Mouse (Mus musculus) limb, embryonic 10.5 days (tissue): ENCODE measurements around the gene Trim80. TPM values are rescaled to one million over a fixed set of nuclear protein-coding genes. Genes with fewer than 3 reads are reported as not detected.
"Not testable (repeated sequence)": the region's sequence is repeated elsewhere in the genome, so short reads cannot be mapped to it uniquely, and the experiment has no call there.

ENCODE experiments used
- DNase-seq: peaks from one replicate; pipeline ENCODE4 v3.0.0-alpha.2; 2017; ENCODE audit warnings: low spot score
- H3K27ac ChIP-seq: fragments of 300-500 bp; sonication (generic); 2 replicates; pipeline ENCODE4 v1.5.1; 2016; ENCODE audit warnings: mild to moderate bottlenecking
- H3K27me3 ChIP-seq: fragments of 300-500 bp; sonication (generic); 2 replicates; pipeline ENCODE4 v1.6.1; 2016; ENCODE audit warnings: low read depth, mild to moderate bottlenecking; ENCODE audit not compliant: poor library complexity, severe bottlenecking
- H3K36me3 ChIP-seq: fragments of 300-500 bp; sonication (generic); 2 replicates; pipeline ENCODE4 v1.6.1; 2016; ENCODE audit warnings: mild to moderate bottlenecking, moderate library complexity
- H3K4me1 ChIP-seq: fragments of 300-500 bp; sonication (generic); 2 replicates; pipeline ENCODE4 v1.6.1; 2016
- H3K4me3 ChIP-seq: fragments of 300-500 bp; sonication (generic); 2 replicates; pipeline ENCODE4 v1.5.1; 2016; ENCODE audit warnings: mild to moderate bottlenecking, moderate library complexity
- H3K9me3 ChIP-seq: fragments of 300-500 bp; sonication (generic); replicated peaks from 2 replicates; pipeline ENCODE4 v1.6.1; 2016; ENCODE audit warnings: mild to moderate bottlenecking
- WGBS: fragments of 180-500 bp; shearing (Covaris S2); methylation state at CpG from one replicate; pipeline ENCODE4 v1.1.7; 2016; 5-methylcytosine and 5-hydroxymethylcytosine counted together
- polyA plus RNA-seq: library from polyadenylated mRNA; unstranded; fragments of >200 nt; fragmentation: Nextera tagmentation; extraction: Ambion mirVana; gene quantifications from 2 replicates; pipeline ENCODE4 v1.2.1, GENCODE M21; 2016

Gene Trim80
- polyA plus RNA-seq, 1 experiment from 2014 or later = 0.26 TPM

DNA sequence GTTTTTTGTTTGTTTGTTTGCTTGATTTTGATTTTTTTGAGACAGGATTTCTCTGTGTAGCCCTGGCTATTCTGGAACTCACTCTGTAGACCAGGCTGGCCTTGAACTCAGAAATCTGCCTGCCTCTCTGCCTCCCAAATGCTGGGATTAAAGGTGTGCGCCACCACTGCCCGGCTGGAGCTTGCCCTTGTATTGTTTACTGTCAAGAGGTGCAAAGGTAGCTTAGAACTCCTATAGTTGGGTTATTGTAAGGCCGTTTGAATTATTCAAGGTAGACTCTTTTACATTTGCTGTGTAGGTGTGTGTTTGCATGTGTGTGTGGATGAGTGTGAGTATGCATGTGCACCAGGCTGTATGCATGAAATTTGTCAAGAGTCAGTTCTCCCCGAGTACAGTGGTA is 36.3 kb downstream of the Trim80 start:
- peak overlapping the region; percentile 85; the same call in 1 of the 2 replicates for H3K4me3 ChIP-seq
- DNase-seq = not testable (repeated sequence)

DNA sequence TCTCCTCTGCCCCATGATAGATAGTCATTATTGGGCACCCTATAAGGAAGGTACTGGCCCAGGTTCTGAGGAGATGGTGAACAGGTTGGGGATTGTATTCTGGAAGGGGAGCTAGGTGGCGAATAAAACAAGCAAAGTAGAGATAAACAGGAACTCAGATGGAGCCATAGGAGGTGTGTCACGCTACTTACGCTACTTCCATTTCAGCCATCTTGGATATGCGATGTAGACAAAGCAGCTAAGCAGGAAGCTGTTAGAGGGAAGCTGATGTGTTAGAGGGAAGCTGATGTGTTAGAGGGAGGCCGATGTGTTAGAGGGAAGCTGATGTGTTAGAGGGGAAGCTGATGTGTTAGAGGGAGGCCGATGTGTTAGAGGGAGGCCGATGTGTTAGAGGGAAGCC is 37.0 kb downstream of the Trim80 start:
- H3K4me1 ChIP-seq = peaks cover 40% of the 10 kb centered on the region
- not testable (repeated sequence) for H3K27me3 ChIP-seq, H3K27ac ChIP-seq, DNase-seq, H3K4me3 ChIP-seq, H3K9me3 ChIP-seq, H3K36me3 ChIP-seq
- WGBS = 85% methylated on average over 7 of the region's 7 CpGs

More for the DNA sequence above, 36.3 kb downstream of the Trim80 start:
- not testable (repeated sequence) for H3K9me3 ChIP-seq, H3K27ac ChIP-seq, H3K27me3 ChIP-seq, H3K36me3 ChIP-seq
- H3K4me1 ChIP-seq = peaks cover 42% of the 10 kb centered on the region
- 88% methylated on average over 4 of the region's 4 CpGs for WGBS

DNA sequence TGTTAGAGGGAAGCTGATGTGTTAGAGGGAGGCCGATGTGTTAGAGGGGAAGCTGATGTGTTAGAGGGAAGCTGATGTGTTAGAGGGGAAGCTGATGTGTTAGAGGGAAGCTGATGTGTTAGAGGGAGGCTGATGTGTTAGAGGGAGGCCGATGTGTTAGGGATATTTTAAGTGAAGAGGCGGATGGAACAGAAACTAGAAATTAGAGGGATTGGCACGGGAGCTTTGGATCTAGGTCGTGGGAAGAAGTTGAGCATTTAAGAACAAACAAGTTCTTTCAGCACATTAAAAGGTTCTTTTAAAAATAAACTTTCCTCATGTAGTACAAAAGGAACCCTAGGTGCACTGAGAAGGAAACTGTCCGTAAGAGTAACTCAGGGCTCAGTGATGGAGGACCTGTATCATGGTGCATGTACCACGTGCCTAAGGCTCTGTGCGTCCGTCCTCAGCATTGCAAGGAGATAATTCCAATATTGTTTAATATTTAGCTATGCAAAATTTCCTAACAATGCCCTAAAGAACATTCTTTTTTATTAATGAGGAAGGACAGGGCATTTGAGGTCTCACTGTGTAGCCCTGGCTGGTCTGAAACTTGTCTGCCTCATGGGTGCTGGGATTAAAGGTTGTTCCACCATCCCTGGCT is 38.1 kb downstream of the Trim80 start:
- WGBS = 88% methylated on average over 9 of the region's 9 CpGs
- Histone ChIP-seq H3K4me3 (no peak overlapping the region), H3K36me3 (peaks cover 5% of the 10 kb centered on the region), H3K4me1 (peaks cover 35% of the 10 kb centered on the region), H3K9me3 (no peaks in the 10 kb centered on the region), H3K27me3 (no peaks in the 10 kb centered on the region), H3K27ac (no peak overlapping the region)
- no peak for DNase-seq

DNA sequence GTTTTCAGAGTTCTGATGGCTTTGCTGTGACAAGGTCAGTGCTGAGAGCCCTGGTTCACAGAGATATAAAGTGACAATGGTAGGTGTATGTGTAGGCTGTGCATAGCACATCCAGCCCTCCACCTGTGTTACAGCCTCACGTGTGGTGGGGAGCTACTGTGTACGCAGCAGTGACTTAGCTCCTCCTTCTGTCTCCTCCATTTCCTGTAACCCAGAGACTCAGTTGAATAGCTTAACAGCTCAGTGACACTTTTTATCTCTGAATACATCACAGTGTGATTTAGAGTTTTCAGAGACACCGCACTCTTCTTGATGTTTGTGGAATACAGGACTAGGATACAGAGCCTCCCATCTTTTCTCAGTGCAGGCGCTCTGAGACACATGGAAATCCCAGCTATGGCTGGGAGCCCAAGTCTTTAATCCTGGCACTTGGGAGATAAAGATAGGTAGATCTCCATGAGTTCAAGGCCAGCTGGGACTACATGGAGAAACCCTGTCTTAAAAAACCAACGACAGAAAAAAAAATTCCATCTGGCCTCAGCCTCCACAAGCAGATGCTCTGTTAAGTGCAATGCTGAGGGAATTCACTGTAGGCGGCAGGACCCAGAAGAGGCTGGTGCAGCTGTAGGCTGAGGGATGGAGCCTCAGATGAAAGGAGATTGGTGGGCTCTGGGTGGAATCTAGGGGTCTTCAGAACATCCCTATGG is 41.4 kb downstream of the Trim80 start:
- Histone ChIP-seq H3K27ac (no peak overlapping the region), H3K9me3 (no peaks in the 10 kb centered on the region), H3K27me3 (no peaks in the 10 kb centered on the region), H3K36me3 (peaks cover 11% of the 10 kb centered on the region), H3K4me1 (peaks cover 12% of the 10 kb centered on the region), H3K4me3 (no peak overlapping the region)
- 85% methylated on average over 6 of the region's 6 CpGs for WGBS
- no peak for DNase-seq

DNA sequence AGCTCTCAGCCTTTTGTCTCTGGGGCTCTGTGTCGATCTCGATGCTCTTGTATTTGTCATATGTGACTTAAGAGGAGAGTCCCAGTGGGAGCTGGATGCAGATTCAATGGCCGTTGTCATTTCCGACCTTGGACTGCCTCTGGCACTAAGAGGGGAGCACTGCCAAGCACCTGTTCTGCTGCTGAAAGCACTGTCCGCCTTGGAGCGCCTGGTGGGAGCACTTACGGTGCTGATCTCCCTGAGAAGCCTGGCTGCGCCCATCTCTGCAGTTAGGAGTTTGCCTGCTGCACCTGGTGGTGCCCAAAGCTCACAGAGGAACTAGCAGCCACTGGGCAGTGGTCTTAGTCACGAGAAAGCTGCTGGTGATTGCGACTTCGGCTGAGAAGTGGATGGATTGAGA is 42.9 kb downstream of the Trim80 start:
- H3K4me3 ChIP-seq = no peak overlapping the region
- H3K36me3 ChIP-seq = peaks cover 11% of the 10 kb centered on the region
- DNase-seq = no peak
- no peaks in the 10 kb centered on the region for H3K27me3 ChIP-seq
- H3K9me3 ChIP-seq = no peaks in the 10 kb centered on the region
- 78% methylated on average over 11 of the region's 11 CpGs for WGBS
- peaks cover 8% of the 10 kb centered on the region; the same call in 1 of the 2 replicates for H3K4me1 ChIP-seq
- no peak overlapping the region for H3K27ac ChIP-seq

DNA sequence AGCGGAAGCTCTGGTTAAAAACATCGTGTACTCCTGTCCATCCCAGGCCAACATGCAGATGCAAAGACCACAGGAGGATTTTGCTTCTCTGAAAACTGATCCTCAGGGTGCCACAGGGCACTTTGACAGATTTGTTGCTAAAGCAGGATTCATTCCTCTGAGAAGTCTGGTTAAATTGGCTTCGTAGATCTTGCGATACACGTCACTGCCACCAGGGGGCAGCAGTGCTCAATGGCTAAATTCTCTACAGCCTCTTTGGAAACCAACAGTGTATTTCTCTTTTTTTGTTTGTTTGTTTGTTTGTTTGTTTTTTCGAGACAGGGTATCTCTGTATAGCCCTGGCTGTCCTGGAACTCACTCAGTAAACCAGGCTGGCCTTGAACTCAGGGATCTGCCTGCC is 43.4 kb downstream of the Trim80 start:
- H3K27me3 ChIP-seq = no peaks in the 10 kb centered on the region
- no peak overlapping the region for H3K4me3 ChIP-seq
- no peak overlapping the region for H3K27ac ChIP-seq
- H3K9me3 ChIP-seq = no peaks in the 10 kb centered on the region
- H3K4me1 ChIP-seq = peaks cover 8% of the 10 kb centered on the region; the same call in 1 of the 2 replicates
- WGBS = 17% methylated on average over 6 of the region's 6 CpGs
- peak; percentile 89 for DNase-seq
- H3K36me3 ChIP-seq = peaks cover 15% of the 10 kb centered on the region

DNA sequence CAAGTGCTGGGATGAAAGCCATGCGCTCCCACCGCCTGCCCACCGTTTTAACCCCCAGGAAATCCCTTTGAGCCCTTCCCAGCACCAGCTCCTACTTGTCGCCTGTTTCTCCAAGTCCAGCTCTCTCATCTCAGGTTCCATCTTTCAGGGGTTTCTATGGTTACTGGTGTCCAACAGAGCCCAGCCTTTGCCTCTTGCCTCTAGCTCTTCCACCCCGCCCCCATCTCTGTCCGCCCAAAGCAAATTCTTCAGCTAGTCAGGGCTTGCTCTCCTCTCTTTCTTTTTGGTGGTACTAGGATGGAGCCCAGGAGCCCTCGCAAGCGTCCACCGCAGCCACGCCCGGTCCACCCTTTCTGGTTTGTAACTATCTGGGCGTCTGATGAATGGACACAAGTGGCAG is 44.8 kb downstream of the Trim80 start:
- Histone ChIP-seq H3K36me3 (peaks cover 25% of the 10 kb centered on the region), H3K4me3 (no peak overlapping the region), H3K27me3 (no peaks in the 10 kb centered on the region), H3K27ac (no peak overlapping the region), H3K4me1 (peaks cover 10% of the 10 kb centered on the region), H3K9me3 (no peaks in the 10 kb centered on the region)
- WGBS = 68% methylated on average over 12 of the region's 12 CpGs
- no peak for DNase-seq

DNA sequence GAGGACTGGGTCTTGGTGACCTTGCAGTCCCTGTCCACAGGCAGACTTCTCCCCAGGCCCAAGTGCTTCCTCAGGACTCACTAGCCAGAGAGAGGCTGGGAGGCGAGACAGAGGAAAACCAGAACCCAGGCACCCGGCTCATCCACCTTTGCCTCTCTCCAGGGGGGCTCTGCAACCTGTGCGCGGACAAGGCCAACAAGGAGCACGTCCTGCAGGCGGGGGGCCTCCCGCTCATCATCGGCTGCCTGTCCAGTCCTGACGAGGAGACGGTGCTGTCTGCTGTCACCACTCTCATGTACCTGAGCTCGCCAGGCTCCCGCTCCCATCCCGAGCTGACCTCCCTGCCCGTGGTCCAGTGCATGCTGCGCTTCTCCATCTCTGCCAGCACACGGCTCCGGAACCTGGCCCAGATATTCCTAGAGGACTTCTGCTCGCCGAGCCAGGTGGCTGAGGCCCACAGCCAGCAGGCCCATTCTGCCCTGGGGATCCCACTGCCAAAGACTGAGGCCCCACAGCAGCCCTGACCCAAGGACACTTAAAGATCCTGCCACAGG is 48.3 kb downstream of the Trim80 start:
- 87% methylated on average over 19 of the region's 19 CpGs for WGBS
- no peaks in the 10 kb centered on the region for H3K9me3 ChIP-seq
- DNase-seq = no peak
- peaks cover 27% of the 10 kb centered on the region for H3K36me3 ChIP-seq
- no peak overlapping the region for H3K4me3 ChIP-seq
- H3K4me1 ChIP-seq = peaks cover 34% of the 10 kb centered on the region
- no peak overlapping the region for H3K27ac ChIP-seq
- H3K27me3 ChIP-seq = peaks cover 7% of the 10 kb centered on the region; the same call in 1 of the 2 replicates

DNA sequence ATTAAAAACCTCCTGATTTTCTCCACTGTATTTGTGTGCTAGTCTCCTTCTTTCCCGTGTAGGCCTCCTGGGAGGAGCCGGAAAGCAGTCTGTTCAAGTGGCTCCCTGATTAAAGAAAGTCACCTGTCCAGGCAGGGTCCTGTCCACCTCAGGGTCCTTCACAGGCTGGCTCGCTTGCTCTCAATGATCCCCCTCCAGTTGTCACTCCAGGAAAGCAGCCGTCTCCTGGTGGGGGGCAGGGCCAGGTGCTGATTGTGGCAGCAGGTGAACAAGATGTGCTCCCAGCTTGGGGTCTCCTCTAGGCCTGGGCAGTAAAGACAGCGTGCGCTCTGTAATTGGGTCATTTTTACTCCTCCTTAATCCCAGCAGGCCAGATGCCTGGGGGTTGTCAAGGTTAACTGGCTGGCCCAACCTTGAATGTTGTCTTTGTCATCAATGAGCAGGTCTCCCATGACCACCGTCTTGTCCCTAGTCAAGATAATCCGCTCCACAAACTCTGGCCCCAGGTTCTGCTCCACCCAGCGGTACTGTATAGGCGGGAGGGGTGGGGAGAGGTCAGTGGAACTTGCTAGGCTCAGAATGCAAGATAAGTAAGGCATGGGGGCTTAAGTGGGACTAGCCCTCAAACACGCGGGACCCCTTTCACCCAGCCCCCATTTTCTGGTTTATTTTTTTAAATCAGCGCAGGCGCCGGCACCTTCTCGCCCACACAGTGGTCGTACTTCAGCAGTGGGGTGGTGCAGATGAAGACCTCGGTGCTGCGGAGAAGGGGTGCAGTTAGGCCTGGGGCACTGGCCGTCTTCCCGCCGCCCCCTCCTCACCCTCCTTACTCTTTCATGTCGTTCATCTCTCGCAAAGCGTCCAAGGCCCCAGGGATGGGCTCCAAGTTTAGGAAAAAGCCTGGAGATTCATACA is 50.4 kb downstream of the Trim80 start:
- DNase-seq = peak; percentile 79
- peak overlapping the region; percentile 89 for H3K27ac ChIP-seq

DNA sequence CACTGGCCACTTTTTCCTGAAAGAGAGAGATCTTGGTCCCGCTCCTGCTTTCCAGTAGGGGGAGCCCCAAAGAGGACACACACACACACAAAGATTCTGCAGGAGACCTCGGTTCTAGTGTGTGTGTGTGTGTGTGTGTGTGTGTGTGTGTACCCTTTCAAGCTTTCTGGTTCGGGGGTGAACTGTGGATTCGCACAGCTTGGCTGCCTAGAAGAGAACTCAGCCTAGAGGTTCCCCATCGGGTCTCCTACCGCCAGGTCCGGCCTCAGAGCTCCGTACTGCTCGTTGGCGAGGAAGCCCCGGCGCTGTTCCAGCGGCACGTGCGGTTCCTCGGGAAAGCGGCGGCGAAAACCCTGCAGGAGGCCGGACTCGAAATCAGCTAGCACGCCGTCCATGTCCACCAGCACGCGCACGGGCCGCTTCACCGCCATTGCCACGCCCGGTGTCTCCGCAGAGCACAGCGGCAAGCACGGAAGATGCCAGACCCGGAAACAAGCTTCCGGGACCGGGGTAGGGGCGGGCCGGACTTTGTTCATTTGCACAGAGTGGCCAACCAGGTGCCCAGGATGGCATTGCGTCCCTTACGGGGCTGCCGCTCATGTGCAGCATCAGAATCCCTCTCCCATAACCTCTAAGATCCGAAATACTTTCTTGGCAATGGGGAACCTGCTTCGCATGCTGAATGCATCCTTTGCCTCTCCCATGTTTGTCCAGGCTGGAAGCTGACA is 51.2 kb downstream of the Trim80 start, which contains the start of gene Nt5c:
Nt5c (minus strand) TSS at position 507 of the 728 bp plus-strand sequence.
- Histone ChIP-seq H3K4me3 (peak within 1 kb of the TSS; percentile 78), H3K36me3 (peaks cover 25% of the 10 kb centered on the region), H3K9me3 (no peaks in the 10 kb centered on the region), H3K27me3 (peaks cover 7% of the 10 kb centered on the region; the same call in 1 of the 2 replicates), H3K27ac (peak within 1 kb of the TSS; percentile 89), H3K4me1 (peaks cover 26% of the 10 kb centered on the region)
- under 1% methylated on average over 43 of the region's 43 CpGs for WGBS
- peak; percentile 86 for DNase-seq

More for the DNA sequence above, 50.4 kb downstream of the Trim80 start:
- 31% methylated on average over 25 of the region's 25 CpGs for WGBS
- Histone ChIP-seq H3K9me3 (no peaks in the 10 kb centered on the region), H3K4me1 (peaks cover 26% of the 10 kb centered on the region), H3K4me3 (peak overlapping the region; percentile 78), H3K27me3 (peaks cover 7% of the 10 kb centered on the region; the same call in 1 of the 2 replicates), H3K36me3 (peaks cover 27% of the 10 kb centered on the region)

DNA sequence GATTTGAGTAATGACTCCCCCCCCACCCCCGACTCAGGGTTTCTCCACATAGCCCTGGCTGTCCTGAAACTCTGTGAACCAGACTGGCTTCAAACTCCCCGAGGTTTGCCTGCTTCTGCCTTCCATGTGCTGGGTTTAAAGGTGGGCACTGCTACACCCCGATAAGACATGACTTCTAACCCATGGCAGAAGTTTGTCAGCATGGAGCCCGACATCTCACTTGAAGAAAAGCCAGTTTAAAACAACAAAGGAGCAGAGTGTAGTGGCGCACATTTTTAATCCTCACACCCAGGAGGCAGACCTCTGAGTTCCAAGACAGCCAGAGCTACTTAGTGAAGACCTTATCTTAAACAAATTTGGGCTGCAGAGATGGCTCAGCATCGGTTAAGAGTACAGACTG is 52.0 kb downstream of the Trim80 start:
- DNase-seq = no peak
- Histone ChIP-seq H3K27ac (0 out of 2 replicates have a peak overlapping the region, but pooled peaks have one; percentile 89), H3K4me1 (peaks cover 26% of the 10 kb centered on the region)

DNA sequence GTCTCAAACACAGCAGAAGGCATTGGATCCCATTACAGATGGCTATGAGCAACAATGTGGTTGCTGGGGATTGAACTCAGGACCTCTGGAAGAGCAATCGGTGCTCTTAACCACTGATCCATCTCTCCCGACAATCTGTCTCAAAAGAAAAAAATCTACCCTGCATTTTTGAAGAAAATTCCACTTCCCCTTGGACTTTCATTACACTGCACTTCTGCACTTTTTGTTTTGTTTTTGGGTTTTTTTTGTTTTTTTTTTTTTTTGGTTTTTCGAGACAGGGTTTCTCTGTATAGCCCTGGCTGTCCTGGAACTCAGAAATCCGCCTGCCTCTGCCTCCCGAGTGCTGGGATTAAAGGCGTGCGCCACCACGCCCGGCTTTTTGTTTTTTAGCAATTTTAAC is 56.2 kb downstream of the Trim80 start:
- DNase-seq, H3K27ac ChIP-seq, H3K27me3 ChIP-seq, H3K9me3 ChIP-seq, H3K4me3 ChIP-seq: not testable (repeated sequence)
- 91% methylated on average over 9 of the region's 9 CpGs for WGBS
- Histone ChIP-seq H3K36me3 (peaks cover 52% of the 10 kb centered on the region), H3K4me1 (peaks cover 11% of the 10 kb centered on the region)

More for the DNA sequence above, 52.0 kb downstream of the Trim80 start:
- Histone ChIP-seq H3K36me3 (peaks cover 32% of the 10 kb centered on the region), H3K9me3 (no peaks in the 10 kb centered on the region), H3K27me3 (peaks cover 7% of the 10 kb centered on the region; the same call in 1 of the 2 replicates), H3K4me3 (peak overlapping the region; percentile 78)
- 48% methylated on average over 6 of the region's 6 CpGs for WGBS
